Mouse (Mus musculus) liver, adult 2 months (tissue): ENCODE data around the gene Clec14a.

ENCODE experiments used
- CTCF ChIP-seq: fragments of 200-500 bp; IDR thresholded peaks from 2 replicates; pipeline ENCODE4 v1.5.1; 2011; ENCODE audit warnings: low read depth, low read length, control low read depth
- POLR2A ChIP-seq: fragments of 200-500 bp; IDR thresholded peaks from 2 replicates; pipeline ENCODE4 v1.6.1; 2011; ENCODE audit warnings: low read length, control low read depth; ENCODE audit not compliant: insufficient read depth; ENCODE audit errors: extremely low read depth

- TF ChIP-seq POLR2A (no peak), CTCF (no peak)
These were observed 52.9 kb downstream of the Clec14a start for GRCm38 (mm10) chr12:58216218-58216617.
